Mouse (Mus musculus) neural tube, embryonic 12.5 days (tissue): ENCODE measurements around the gene Hcar2. TPM values are rescaled to one million over a fixed set of nuclear protein-coding genes. Genes with fewer than 3 reads are reported as not detected.

Experiments
- ATAC-seq: fragments of 200-750 bp; cut with Nextera tagmentation; 2 replicates; pipeline ENCODE4 v1.8.0; 2017; ENCODE audit warnings: low read depth, mild to moderate bottlenecking, moderate TSS enrichment, moderate library complexity; ENCODE audit not compliant: low FRiP score
- H3K27ac ChIP-seq: fragments of 300-500 bp; sonication (generic); 2 replicates; pipeline ENCODE4 v1.5.1; 2016
- H3K27me3 ChIP-seq: fragments of 300-500 bp; sonication (generic); replicated peaks from 2 replicates; pipeline ENCODE4 v1.6.1; 2016; ENCODE audit warnings: mild to moderate bottlenecking
- H3K36me3 ChIP-seq: fragments of 300-500 bp; sonication (generic); 2 replicates; pipeline ENCODE4 v1.6.1; 2016; ENCODE audit warnings: mild to moderate bottlenecking
- H3K4me1 ChIP-seq: fragments of 300-500 bp; sonication (generic); 2 replicates; pipeline ENCODE4 v1.6.1; 2016
- H3K4me2 ChIP-seq: fragments of 300-500 bp; sonication (generic); replicated peaks from 2 replicates; pipeline ENCODE4 v1.6.1; 2016; ENCODE audit warnings: mild to moderate bottlenecking
- H3K4me3 ChIP-seq: fragments of 300-500 bp; sonication (generic); 2 replicates; pipeline ENCODE4 v1.5.1; 2016
- H3K9ac ChIP-seq: fragments of 300-500 bp; sonication (generic); 2 replicates; pipeline ENCODE4 v1.6.1; 2016; ENCODE audit warnings: mild to moderate bottlenecking
- H3K9me3 ChIP-seq: fragments of 300-500 bp; sonication (generic); 2 replicates; pipeline ENCODE4 v1.6.1; 2016; ENCODE audit warnings: mild to moderate bottlenecking
- WGBS: fragments of 180-500 bp; shearing (Covaris S2); methylation state at CpG from one replicate; pipeline ENCODE4 v1.1.7; 2016; 5-methylcytosine and 5-hydroxymethylcytosine counted together
- polyA plus RNA-seq: library from polyadenylated mRNA; unstranded; fragments of >200 nt; fragmentation: Nextera tagmentation; extraction: Ambion mirVana; gene quantifications from 2 replicates; pipeline ENCODE4 v1.2.1, GENCODE M21; 2016

Hcar2 gene
- polyA plus RNA-seq, 1 experiment from 2014 or later, result not detected

DNA sequence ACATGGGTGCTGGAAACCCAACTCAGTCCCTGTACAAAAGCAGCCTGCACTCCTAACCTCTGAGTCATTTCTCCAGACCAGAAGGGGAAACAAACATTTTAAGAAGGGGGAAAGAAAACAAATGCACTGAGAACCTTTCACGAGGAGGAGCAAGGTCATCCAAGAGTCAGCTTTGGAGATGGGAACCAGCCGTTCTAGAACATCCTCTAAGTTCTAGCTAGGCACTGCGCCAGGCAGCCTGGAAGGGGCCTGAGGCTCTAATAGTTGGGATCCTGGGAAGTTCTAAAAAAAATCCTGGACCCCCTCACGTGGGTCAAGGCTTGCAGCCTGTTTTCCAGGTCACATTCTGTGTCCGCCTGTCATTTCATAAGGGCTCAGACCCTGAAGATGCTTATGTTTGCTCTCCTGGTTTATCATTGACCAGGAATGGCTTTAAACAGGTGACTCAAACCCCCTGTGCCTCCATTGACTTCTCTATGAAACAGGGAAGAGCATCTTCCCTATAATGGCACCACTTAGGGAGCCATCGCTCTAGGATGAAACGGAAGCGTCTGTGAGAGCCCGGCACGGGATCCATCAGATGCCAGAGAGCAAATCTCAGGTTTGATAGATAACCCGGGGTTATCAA lies 11.3 kb downstream of the Hcar2 start:
- no peak for ATAC-seq
- H3K27me3 ChIP-seq, result no peaks in the 10 kb centered on the region
- no peaks in the 10 kb centered on the region for H3K4me1 ChIP-seq
- no peak overlapping the region for H3K4me3 ChIP-seq
- no peak overlapping the region for H3K27ac ChIP-seq
- H3K9ac ChIP-seq, result no peak overlapping the region
- H3K9me3 ChIP-seq, result no peaks in the 10 kb centered on the region
- no peak overlapping the region for H3K4me2 ChIP-seq
- H3K36me3 ChIP-seq, result no peaks in the 10 kb centered on the region
- WGBS, result 90% methylated on average over 11 of the region's 11 CpGs

DNA sequence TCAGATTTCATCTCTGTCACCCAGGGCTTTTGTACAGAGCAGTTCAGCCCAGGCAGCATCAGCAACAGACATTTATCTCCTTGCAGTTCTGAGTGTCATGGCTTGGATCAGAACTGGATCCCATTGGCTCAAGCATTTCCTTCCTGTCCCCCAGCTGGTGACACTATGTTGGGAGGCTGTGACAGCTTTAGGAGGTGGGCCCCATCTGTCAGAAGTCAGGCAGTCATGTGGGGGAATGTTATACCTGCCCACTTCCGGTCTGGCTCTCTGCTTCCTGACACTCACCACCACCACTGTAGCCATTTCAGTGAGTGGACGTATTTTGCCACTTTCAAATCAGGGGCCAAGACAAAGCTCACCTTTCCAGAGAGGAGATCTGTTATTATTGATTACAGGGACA lies 13.9 kb downstream of the Hcar2 start:
- H3K4me2 ChIP-seq, result no peak overlapping the region
- H3K27ac ChIP-seq, result no peak overlapping the region
- no peaks in the 10 kb centered on the region for H3K9me3 ChIP-seq
- ATAC-seq, result no peak
- no peak overlapping the region for H3K9ac ChIP-seq
- no peaks in the 10 kb centered on the region for H3K4me1 ChIP-seq
- WGBS, result 70% methylated on average over 2 of the region's 2 CpGs
- no peak overlapping the region for H3K4me3 ChIP-seq
- no peaks in the 10 kb centered on the region for H3K36me3 ChIP-seq
- no peaks in the 10 kb centered on the region for H3K27me3 ChIP-seq

DNA sequence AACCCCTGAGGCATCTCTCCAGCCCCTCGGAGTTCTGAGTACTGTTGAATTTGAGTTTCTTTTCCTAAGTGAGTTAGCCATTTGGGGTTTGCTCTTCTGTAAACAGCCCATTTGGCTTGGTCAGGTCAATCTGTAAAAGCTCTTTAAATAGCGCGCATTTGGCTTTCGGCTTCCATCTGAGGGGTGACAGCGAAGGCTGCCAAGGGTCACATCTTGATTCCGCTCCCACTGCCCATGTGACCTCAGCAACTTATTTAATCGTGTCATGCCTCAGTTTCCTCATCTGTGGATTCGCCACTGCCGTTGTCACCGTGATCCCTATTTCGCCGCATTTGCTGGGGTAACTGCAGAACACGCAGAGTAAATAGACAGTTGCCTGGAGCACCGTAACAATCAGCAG lies 21.0 kb downstream of the Hcar2 start:
- no peak overlapping the region for H3K9ac ChIP-seq
- no peak for ATAC-seq
- no peaks in the 10 kb centered on the region for H3K4me1 ChIP-seq
- no peak overlapping the region for H3K27ac ChIP-seq
- no peak overlapping the region for H3K4me2 ChIP-seq
- H3K36me3 ChIP-seq, result no peaks in the 10 kb centered on the region
- no peak overlapping the region for H3K4me3 ChIP-seq
- no peaks in the 10 kb centered on the region for H3K27me3 ChIP-seq
- H3K9me3 ChIP-seq, result no peaks in the 10 kb centered on the region
- WGBS, result 93% methylated on average over 14 of the region's 14 CpGs

DNA sequence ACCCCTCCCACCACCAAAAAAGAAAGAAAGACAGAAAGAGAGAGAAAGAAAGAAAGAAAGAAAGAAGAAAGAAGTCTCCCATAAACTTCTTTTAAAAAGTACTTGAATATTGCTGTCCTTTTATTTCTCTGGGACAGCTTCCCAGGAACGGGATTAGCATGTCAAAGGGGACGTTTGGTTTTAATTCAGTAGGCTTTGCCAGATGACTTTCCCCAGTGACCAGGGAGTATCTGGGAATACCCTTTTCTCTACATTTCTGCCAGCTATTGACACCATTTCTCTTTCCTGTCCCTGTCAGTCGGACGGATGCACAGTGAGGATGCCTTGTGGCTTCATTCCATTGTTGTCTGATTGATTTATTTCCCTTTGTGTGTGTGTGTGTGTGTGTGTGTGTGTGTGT lies 21.5 kb downstream of the Hcar2 start:
- Histone ChIP-seq H3K36me3 (no peaks in the 10 kb centered on the region), H3K9me3 (no peaks in the 10 kb centered on the region), H3K27me3 (no peaks in the 10 kb centered on the region), H3K4me3 (no peak overlapping the region), H3K4me1 (no peaks in the 10 kb centered on the region), H3K4me2 (no peak overlapping the region), H3K27ac (no peak overlapping the region), H3K9ac (no peak overlapping the region)
- WGBS, result 40% methylated on average over 4 of the region's 4 CpGs
- ATAC-seq, result no peak

DNA sequence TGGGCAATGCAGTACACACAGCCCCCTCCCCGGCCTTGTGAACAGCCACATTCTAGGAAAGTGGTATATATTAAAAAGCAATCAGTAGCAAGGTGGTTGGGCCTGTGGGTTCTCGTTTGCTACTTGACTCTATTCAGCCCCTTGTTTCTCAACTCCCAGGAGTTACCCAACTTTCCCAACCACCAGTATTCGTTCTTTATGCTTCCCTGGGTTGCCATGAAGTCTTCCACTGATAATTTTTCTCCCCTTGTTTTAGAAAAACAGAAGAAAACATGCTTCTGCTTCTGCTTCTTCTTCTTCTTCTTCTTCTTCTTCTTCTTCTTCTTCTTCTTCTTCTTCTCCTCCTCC lies 22.4 kb downstream of the Hcar2 start:
- Histone ChIP-seq H3K4me2 (no peak overlapping the region), H3K9ac (no peak overlapping the region), H3K4me1 (no peaks in the 10 kb centered on the region), H3K36me3 (no peaks in the 10 kb centered on the region), H3K27me3 (no peaks in the 10 kb centered on the region), H3K4me3 (no peak overlapping the region), H3K9me3 (no peaks in the 10 kb centered on the region), H3K27ac (no peak overlapping the region)
- no peak for ATAC-seq
- WGBS, result 77% methylated on average over 3 of the region's 3 CpGs

DNA sequence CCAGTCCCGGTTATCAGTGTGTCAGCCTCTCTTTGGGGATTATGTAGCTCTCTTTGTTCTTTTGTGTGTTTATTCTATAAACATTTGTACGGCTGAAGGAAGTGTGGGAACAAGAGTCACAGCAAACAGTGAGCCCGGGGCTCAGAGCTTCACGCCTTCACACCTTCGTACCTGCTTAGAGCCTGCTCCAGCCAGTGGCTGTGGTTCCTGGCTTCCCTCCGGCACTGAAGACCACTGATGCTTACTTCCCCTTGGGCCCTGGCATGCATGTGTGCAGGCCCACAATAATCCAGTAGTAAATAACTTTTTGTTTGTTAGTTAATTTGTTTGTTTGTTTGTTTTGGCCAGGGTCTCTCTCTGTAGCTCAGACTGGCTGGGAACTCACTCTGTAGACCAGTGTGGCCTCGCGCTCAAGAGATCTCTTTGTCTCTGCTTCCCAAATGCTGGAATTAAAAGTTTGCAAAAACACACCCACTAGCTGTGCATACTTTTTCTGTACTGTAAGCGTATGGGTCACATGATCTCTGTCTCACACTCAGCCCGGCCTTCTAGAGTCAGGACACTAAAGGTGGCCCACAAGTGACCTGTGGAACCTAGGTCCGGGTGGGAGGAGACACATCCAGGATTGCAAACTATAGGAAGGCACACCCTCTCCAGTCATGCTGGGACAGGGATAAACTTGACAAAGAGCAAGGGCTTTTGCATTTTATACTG lies 22.9 kb downstream of the Hcar2 start:
- no peak for ATAC-seq
- WGBS, result 78% methylated on average over 11 of the region's 11 CpGs
- Histone ChIP-seq H3K36me3 (no peaks in the 10 kb centered on the region), H3K9ac (no peak overlapping the region), H3K4me3 (no peak overlapping the region), H3K9me3 (no peaks in the 10 kb centered on the region), H3K27ac (no peak overlapping the region), H3K27me3 (no peaks in the 10 kb centered on the region), H3K4me1 (no peaks in the 10 kb centered on the region), H3K4me2 (no peak overlapping the region)

DNA sequence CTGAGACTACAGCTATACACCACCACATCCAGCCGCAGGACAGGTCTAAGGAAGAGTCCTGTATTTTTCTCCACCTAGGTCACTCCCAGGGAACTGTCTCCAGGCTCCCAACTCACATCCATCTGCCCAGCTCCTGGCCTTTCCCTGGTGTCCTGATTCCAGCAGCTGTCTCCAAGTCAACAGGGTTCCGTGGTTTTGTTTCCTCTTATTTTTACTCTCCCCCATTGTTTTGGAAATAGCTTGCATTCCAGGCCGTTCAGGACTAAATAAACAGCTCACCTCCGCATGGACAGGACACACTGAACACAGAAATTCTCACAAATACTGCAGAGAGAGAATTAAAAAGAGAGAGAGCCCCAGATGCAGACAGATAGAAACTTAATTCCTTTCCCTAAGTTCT lies 27.9 kb downstream of the Hcar2 start:
- Histone ChIP-seq H3K9me3 (no peaks in the 10 kb centered on the region), H3K27me3 (no peaks in the 10 kb centered on the region), H3K36me3 (no peaks in the 10 kb centered on the region), H3K4me3 (no peak overlapping the region), H3K4me2 (no peak overlapping the region), H3K9ac (no peak overlapping the region), H3K4me1 (no peaks in the 10 kb centered on the region), H3K27ac (no peak overlapping the region)
- no peak for ATAC-seq
- WGBS, result 50% methylated on average over 4 of the region's 4 CpGs

DNA sequence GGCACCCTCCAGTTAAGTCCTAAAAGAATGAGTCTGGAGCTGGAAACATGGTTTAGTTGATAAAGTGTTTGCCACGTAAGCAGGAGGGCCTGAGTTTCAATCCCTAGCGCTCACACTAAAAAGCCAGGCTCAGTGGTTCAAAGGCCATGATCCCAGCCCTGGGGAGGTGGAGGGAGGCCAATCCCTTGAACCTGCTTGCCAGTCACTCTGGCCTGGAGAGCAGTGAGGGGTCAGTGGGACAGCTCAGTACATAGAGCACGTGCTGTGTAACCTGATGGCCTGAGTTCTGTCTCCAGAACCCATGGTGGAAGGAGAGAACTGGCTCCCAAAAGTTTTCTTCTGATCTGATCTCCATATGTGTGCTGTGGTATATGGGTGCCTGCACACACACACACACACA lies 30.5 kb downstream of the Hcar2 start:
- 79% methylated on average over 3 of the region's 3 CpGs for WGBS
- Histone ChIP-seq H3K9ac (no peak overlapping the region), H3K27ac (no peak overlapping the region), H3K4me3 (no peak overlapping the region), H3K27me3 (no peaks in the 10 kb centered on the region), H3K36me3 (no peaks in the 10 kb centered on the region), H3K4me2 (no peak overlapping the region), H3K9me3 (no peaks in the 10 kb centered on the region), H3K4me1 (no peaks in the 10 kb centered on the region)
- ATAC-seq, result no peak

DNA sequence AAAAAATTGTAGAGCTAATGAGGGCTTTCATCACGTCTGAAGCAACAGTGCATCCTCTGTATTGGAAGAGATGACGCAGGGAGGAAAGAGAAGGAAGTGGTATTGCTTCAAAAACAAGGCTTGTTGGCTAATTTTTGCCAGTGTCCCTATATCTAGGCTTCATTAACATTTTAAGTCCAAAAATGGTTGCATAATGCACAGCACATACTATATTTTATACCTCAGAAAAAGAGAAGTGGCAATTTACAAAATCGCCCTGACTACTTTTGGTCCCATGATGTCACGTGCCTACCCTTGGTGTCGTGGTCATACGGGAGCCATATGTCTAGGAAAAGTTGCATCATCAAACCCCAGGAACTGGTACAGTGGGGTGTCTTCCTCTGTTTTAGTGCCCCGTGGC lies 33.0 kb downstream of the Hcar2 start:
- H3K27me3 ChIP-seq, result no peaks in the 10 kb centered on the region
- H3K27ac ChIP-seq, result no peak overlapping the region
- H3K4me1 ChIP-seq, result no peaks in the 10 kb centered on the region
- no peaks in the 10 kb centered on the region for H3K9me3 ChIP-seq
- no peak overlapping the region for H3K4me2 ChIP-seq
- H3K9ac ChIP-seq, result no peak overlapping the region
- WGBS, result 91% methylated on average over 7 of the region's 7 CpGs
- ATAC-seq, result no peak
- H3K4me3 ChIP-seq, result no peak overlapping the region
- no peaks in the 10 kb centered on the region for H3K36me3 ChIP-seq

DNA sequence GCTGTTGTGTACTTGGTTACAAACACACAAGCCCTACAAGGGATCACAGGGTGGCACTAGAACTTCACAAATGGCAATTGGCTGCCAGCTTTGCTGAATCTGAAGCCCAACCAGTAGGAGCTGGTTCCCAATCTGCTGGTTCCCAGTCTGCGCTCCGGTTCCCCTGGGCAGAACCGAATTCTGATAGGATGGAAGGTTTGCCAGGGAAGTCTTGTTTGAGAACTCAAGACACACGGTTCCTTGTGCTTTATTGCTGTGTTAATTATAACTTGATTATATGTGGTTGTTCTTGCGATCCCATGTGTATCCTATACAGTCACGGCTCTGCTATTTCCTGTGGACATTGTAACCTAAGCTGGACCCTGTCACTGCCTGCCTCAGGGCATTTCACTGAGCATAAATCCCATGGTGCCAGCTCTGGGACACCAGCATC lies 37.6 kb downstream of the Hcar2 start:
- no peak overlapping the region for H3K4me3 ChIP-seq
- 79% methylated on average over 6 of the region's 6 CpGs for WGBS
- no peak overlapping the region for H3K4me2 ChIP-seq
- H3K9ac ChIP-seq, result no peak overlapping the region
- no peaks in the 10 kb centered on the region for H3K27me3 ChIP-seq
- H3K9me3 ChIP-seq, result no peaks in the 10 kb centered on the region
- no peak for ATAC-seq
- H3K4me1 ChIP-seq, result no peaks in the 10 kb centered on the region
- no peak overlapping the region for H3K27ac ChIP-seq
- H3K36me3 ChIP-seq, result peaks cover 4% of the 10 kb centered on the region; the same call in 1 of the 2 replicates

DNA sequence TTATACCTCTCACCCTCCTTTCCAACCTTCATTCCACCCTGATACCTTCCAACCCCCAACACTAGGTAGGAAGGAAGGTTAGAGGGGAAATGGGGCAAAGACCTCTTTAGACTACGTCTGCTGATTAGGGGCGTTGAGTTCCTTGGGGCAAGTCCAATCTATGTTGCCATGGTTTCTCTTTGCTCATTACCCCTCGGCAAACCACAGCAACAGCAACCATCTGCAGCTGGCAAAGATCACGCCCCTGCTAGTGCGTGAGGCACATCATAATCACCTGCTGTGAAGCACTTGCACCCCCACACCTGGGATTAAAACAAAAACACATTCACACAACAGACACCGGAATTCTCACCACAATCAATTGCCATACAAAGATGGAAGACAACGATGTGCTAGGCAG lies 42.6 kb downstream of the Hcar2 start:
- Histone ChIP-seq H3K36me3 (peaks cover 20% of the 10 kb centered on the region), H3K4me3 (no peak overlapping the region), H3K27me3 (no peaks in the 10 kb centered on the region), H3K27ac (no peak overlapping the region), H3K4me2 (no peak overlapping the region), H3K9ac (no peak overlapping the region), H3K9me3 (no peaks in the 10 kb centered on the region), H3K4me1 (no peaks in the 10 kb centered on the region)
- ATAC-seq, result no peak
- WGBS, result 72% methylated on average over 7 of the region's 7 CpGs

DNA sequence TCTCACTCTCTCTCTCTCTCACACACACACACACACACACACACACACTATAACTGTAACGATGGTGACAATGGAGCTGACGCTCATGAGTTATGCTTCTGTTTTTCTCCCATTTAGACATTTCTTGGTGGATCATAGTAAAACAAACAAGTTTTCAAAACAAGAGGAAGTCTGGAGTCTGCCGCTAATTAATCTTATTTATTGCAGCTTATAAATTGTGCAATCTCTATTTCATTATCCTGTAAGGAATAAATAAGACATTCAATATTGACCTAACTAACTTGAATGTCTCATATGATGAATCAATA lies 44.1 kb downstream of the Hcar2 start:
- Histone ChIP-seq H3K4me2 (no peak overlapping the region), H3K27me3 (no peaks in the 10 kb centered on the region), H3K9me3 (no peaks in the 10 kb centered on the region), H3K4me1 (no peaks in the 10 kb centered on the region), H3K27ac (no peak overlapping the region), H3K36me3 (peaks cover 22% of the 10 kb centered on the region), H3K4me3 (no peak overlapping the region), H3K9ac (no peak overlapping the region)
- ATAC-seq, result no peak
- 84% methylated on average over 3 of the region's 3 CpGs for WGBS

DNA sequence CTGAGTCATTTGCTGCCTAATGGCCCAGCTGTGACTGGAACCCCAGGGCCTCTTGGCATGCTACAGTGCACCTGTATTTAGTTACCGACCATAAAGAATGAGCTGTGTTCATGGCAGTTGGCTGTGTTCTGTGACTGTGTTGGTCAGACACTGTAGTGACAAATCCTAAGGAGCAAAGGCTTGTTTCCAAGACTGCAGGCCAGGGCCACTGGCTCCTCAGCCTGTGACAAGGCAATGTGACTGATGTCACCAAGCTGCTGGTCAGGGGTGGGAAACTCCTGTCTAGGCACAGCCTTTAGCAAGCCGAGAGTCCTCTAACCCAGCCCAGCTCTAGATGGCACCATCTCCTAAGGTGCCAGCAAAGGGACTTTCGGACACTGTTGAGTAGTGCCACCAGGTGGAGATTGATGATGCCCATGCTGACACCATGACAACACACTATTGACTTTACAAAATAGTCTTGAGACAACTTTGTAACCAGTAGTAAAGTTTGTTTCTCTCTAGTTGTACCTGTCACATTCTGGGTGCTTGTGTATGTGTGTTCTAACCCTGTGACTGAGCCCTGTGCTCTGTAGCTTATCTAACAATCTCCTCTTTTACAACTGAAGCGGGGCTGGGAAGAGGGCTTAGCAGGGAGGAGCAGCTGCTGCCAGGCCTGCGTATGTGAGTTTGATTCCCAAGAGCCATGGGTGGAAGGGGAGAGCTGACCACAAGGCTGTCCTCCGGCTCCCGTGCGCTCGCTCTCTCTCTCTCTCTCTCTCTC lies 44.6 kb downstream of the Hcar2 start:
- Histone ChIP-seq H3K27ac (no peak overlapping the region), H3K9me3 (no peaks in the 10 kb centered on the region), H3K4me2 (no peak overlapping the region), H3K36me3 (peaks cover 24% of the 10 kb centered on the region), H3K4me1 (no peaks in the 10 kb centered on the region), H3K9ac (no peak overlapping the region), H3K4me3 (no peak overlapping the region), H3K27me3 (no peaks in the 10 kb centered on the region)
- ATAC-seq, result no peak
- 86% methylated on average over 9 of the region's 9 CpGs for WGBS
